Mouse (Mus musculus) cerebellum, adult 2 months (tissue): ENCODE results near the gene Srrm4.

Source experiments
- CTCF ChIP-seq: fragments of 200-500 bp; IDR thresholded peaks from 2 replicates; pipeline ENCODE4 v1.5.1; 2011; ENCODE audit warnings: low read depth, mild to moderate bottlenecking, control low read depth, low read length, moderate library complexity, borderline replicate concordance; ENCODE audit not compliant: insufficient read depth
- POLR2A ChIP-seq: fragments of 200-500 bp; IDR thresholded peaks from 2 replicates; pipeline ENCODE4 v1.6.1; 2011; ENCODE audit warnings: low read length, control low read depth, borderline replicate concordance; ENCODE audit not compliant: insufficient read depth

DNA sequence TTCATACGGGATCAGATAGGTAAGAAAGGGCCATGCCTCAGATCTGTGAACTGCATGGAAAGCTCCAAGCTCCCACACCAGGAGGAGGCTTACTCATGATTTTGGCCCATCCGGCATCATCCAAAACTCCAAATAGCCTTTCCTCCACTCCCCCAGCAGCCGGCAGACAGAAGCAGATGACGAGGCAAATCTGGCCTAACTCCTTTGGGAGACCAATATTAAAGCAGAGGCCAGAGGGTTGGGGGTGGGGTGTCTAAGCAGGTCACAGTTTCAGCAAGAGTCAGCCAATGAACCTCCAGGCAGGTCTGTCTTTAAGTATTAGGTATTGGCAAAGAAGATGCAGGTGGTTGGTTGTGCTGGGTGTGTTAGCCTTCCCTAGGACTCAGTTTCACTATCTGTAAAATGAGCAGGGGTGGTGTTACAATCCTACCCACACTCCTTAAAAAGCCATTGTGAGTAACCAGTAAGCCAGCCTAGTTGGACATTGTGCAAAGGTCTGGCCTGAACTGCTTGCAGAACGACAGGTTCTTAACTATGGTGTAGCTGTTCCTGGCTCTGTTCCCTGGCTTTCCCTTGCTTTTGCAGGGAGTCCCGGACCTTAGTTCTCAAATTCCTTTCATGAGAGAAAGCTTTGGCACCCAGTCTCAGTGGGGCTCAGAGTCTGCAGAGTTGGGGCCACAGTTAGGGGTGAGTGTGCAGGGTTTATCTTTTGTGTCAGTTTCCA is 172.1 kb downstream of the Srrm4 start:
- TF ChIP-seq POLR2A (no peak), CTCF (no peak)
